Mouse (Mus musculus): ENCODE data around the gene Myom3. TPM values are rescaled to one million over a fixed set of nuclear protein-coding genes. Genes with fewer than 3 reads are reported as not detected.
A peak's percentile ranks its signal among the peaks of the same experiment; 100 is the strongest.

Gene Myom3
- polyA plus RNA-seq, 1 experiment from 2014 or later = 0.25 TPM

- H3K4me2 ChIP-seq (replicated peaks; ENCODE audit: low read depth, low read length) = no peak overlapping the region
- H3K9ac ChIP-seq (ENCODE audit: low read depth, low read length) = no peak overlapping the region
- no peak for DNase-seq (ENCODE audit: low spot score)
- 0 out of 2 replicates have a peak, but pooled peaks cover 2% of the 10 kb centered on the region for H3K4me1 ChIP-seq (replicated peaks; ENCODE audit: control insufficient read depth, insufficient read depth, low read length)
- H3K27ac ChIP-seq (ENCODE audit: low read depth, low read length) = no peak overlapping the region
- no peaks in the 10 kb centered on the region for H3K27me3 ChIP-seq (ENCODE audit: control insufficient read depth, insufficient read depth, low read length)
- no peaks in the 10 kb centered on the region for H3K9me3 ChIP-seq (ENCODE audit: control insufficient read depth, low read length)
- H3K36me3 ChIP-seq (ENCODE audit: control insufficient read depth, insufficient read depth, low read length) = no peaks in the 10 kb centered on the region
- 80% methylated on average over 11 of the region's 11 CpGs for WGBS
- H3K4me3 ChIP-seq (ENCODE audit: low read depth, low read length) = no peak overlapping the region
- no peak for ATAC-seq (ENCODE audit: low FRiP score)
Measured at GRCm38 (mm10) chr4:135832070-135832469, 72.6 kb downstream of the Myom3 start.

DNA sequence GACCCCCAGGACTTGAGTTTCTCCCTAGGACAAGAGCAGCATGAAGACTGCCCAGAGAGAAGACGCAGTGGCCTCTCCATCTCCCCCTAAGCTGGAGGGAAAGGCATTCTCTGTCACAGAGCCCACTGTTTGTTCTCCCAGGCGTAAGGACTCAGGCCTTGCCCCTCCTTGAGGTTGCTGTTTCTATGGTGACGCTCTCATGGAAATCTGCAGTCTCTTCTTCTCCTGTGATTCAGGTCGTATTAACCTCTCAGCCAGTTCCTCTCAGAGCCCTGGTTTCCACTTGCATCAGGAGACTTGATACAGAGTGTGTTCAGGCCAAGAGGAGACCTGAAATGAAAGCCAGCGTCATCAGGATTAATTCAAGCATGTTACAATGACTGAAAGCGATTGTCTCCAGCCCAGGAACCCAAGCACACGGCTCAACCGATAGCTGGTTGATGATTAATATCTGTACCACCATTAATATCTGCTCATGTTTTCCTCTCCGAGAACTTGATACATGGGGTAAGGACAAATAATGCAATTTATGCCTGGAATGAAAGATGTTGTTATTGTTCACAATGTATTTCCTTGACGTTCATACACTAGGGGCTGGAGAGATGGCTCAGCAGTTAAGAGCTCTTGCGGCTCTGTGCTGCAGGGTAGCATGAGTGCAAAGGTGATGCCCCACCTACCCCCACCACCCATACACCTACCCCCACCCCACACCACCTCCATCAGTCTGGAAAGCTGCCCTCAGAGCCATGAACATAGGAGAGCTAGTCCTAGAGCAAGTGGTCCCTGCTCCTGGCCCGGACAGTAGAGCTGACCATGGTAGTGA lies 74.0 kb downstream of the Myom3 start:
- Histone ChIP-seq H3K4me1 (replicated peaks; ENCODE audit: control insufficient read depth, insufficient read depth, low read length) (0 out of 2 replicates have a peak, but pooled peaks cover 2% of the 10 kb centered on the region), H3K36me3 (ENCODE audit: control insufficient read depth, insufficient read depth, low read length) (no peaks in the 10 kb centered on the region), H3K27me3 (ENCODE audit: control insufficient read depth, insufficient read depth, low read length) (no peaks in the 10 kb centered on the region), H3K9me3 (ENCODE audit: control insufficient read depth, low read length) (no peaks in the 10 kb centered on the region), H3K27ac (ENCODE audit: low read depth, low read length) (peak overlapping the region; percentile 24), H3K4me3 (ENCODE audit: low read depth, low read length) (no peak overlapping the region), H3K4me2 (replicated peaks; ENCODE audit: low read depth, low read length) (no peak overlapping the region), H3K9ac (ENCODE audit: low read depth, low read length) (0 out of 2 replicates have a peak overlapping the region, but pooled peaks have one; percentile 19)
- 53% methylated on average over 12 of the region's 12 CpGs for WGBS
- peak; percentile 53 for DNase-seq (ENCODE audit: low spot score)
- no peak for ATAC-seq (ENCODE audit: low FRiP score)

GRCm38 (mm10) chr4:135834124-135834717 lies 74.7 kb downstream of the Myom3 start:
- Histone ChIP-seq H3K4me2 (replicated peaks; ENCODE audit: low read depth, low read length) (no peak overlapping the region), H3K9ac (ENCODE audit: low read depth, low read length) (0 out of 2 replicates have a peak overlapping the region, but pooled peaks have one; percentile 19), H3K4me1 (replicated peaks; ENCODE audit: control insufficient read depth, insufficient read depth, low read length) (no peaks in the 10 kb centered on the region), H3K9me3 (ENCODE audit: control insufficient read depth, low read length) (no peaks in the 10 kb centered on the region), H3K36me3 (ENCODE audit: control insufficient read depth, insufficient read depth, low read length) (no peaks in the 10 kb centered on the region), H3K27me3 (ENCODE audit: control insufficient read depth, insufficient read depth, low read length) (no peaks in the 10 kb centered on the region), H3K4me3 (ENCODE audit: low read depth, low read length) (no peak overlapping the region), H3K27ac (ENCODE audit: low read depth, low read length) (no peak overlapping the region)
- 76% methylated on average over 8 of the region's 8 CpGs for WGBS
- DNase-seq (ENCODE audit: low spot score) (no peak), ATAC-seq (ENCODE audit: low FRiP score) (no peak)

- H3K4me2 ChIP-seq (replicated peaks; ENCODE audit: low read depth, low read length) = no peak overlapping the region
- no peaks in the 10 kb centered on the region for H3K36me3 ChIP-seq (ENCODE audit: control insufficient read depth, insufficient read depth, low read length)
- WGBS = 87% methylated on average over 3 of the region's 3 CpGs
- H3K9ac ChIP-seq (ENCODE audit: low read depth, low read length) = no peak overlapping the region
- H3K9me3 ChIP-seq (ENCODE audit: control insufficient read depth, low read length) = no peaks in the 10 kb centered on the region
- DNase-seq (ENCODE audit: low spot score) = no peak
- no peak overlapping the region for H3K27ac ChIP-seq (ENCODE audit: low read depth, low read length)
- H3K4me3 ChIP-seq (ENCODE audit: low read depth, low read length) = no peak overlapping the region
- no peaks in the 10 kb centered on the region for H3K4me1 ChIP-seq (replicated peaks; ENCODE audit: control insufficient read depth, insufficient read depth, low read length)
- no peak for ATAC-seq (ENCODE audit: low FRiP score)
- no peaks in the 10 kb centered on the region for H3K27me3 ChIP-seq (ENCODE audit: control insufficient read depth, insufficient read depth, low read length)
Measured at GRCm38 (mm10) chr4:135838925-135839292, 79.4 kb downstream of the Myom3 start.

DNA sequence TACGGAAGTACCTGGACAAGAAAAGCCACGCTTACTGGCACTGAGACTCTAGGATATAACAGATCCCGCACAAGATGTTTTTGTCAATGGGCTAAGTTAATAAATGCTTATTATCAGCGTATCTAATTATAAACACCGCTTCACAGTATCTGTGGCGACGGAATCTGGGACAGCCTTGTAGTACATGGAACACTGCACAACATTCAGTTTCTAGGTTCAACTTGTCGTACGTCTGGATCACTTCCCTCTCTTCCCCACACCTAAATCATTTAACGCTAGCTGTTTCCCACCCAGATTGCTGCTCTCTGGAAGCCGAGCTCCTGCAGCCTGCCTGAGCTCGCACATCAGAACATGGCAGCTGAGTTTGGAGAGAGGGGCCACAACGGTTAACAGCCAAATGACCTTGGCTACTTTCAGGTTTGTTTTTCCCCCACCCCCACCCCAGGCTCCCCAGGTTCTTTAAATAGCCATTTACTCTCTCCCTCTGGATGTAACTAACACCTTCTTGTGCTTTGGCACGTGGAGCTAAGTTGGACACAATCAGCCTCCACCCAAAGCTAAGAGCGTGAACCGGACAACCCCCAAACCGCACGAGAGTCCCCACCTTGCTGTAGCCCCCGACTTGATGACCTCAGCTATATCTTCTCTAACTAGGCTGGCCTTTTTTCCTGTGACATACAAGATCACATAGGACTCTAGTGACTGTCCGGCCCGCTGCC lies 79.9 kb downstream of the Myom3 start:
- Histone ChIP-seq H3K4me1 (replicated peaks; ENCODE audit: control insufficient read depth, insufficient read depth, low read length) (no peaks in the 10 kb centered on the region), H3K4me2 (replicated peaks; ENCODE audit: low read depth, low read length) (no peak overlapping the region), H3K27ac (ENCODE audit: low read depth, low read length) (no peak overlapping the region), H3K9ac (ENCODE audit: low read depth, low read length) (no peak overlapping the region), H3K4me3 (ENCODE audit: low read depth, low read length) (no peak overlapping the region), H3K36me3 (ENCODE audit: control insufficient read depth, insufficient read depth, low read length) (no peaks in the 10 kb centered on the region), H3K9me3 (ENCODE audit: control insufficient read depth, low read length) (no peaks in the 10 kb centered on the region), H3K27me3 (ENCODE audit: control insufficient read depth, insufficient read depth, low read length) (no peaks in the 10 kb centered on the region)
- DNase-seq (ENCODE audit: low spot score) (no peak), ATAC-seq (ENCODE audit: low FRiP score) (no peak)
- WGBS = 90% methylated on average over 21 of the region's 21 CpGs

DNA sequence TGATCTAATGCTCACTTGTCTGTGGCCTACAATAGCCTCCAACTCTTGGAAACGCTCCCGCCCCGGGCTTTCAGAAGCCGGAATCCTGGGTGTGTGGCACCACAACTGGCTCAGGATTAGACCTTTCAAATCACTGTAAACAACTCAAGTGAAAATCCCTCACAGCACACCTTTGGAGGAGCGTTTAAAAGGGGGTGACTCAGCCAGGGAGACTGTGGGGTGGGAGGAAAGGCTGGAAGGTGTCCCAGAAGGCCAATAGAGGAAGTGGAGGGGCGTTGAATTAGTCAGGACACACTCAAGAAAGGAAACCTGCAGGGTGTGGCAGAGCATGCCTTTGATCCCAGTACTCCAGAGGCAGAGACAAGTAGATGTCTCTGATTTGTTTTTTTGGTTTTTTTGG lies 84.9 kb downstream of the Myom3 start:
- no peak for ATAC-seq (ENCODE audit: low FRiP score)
- H3K4me1 ChIP-seq (replicated peaks; ENCODE audit: control insufficient read depth, insufficient read depth, low read length) = no peaks in the 10 kb centered on the region
- no peaks in the 10 kb centered on the region for H3K27me3 ChIP-seq (ENCODE audit: control insufficient read depth, insufficient read depth, low read length)
- no peak overlapping the region for H3K9ac ChIP-seq (ENCODE audit: low read depth, low read length)
- 87% methylated on average over 6 of the region's 6 CpGs for WGBS
- H3K9me3 ChIP-seq (ENCODE audit: control insufficient read depth, low read length) = no peaks in the 10 kb centered on the region
- DNase-seq (ENCODE audit: low spot score) = no peak
- H3K4me2 ChIP-seq (replicated peaks; ENCODE audit: low read depth, low read length) = no peak overlapping the region
- H3K27ac ChIP-seq (ENCODE audit: low read depth, low read length) = no peak overlapping the region
- no peak overlapping the region for H3K4me3 ChIP-seq (ENCODE audit: low read depth, low read length)
- no peaks in the 10 kb centered on the region for H3K36me3 ChIP-seq (ENCODE audit: control insufficient read depth, insufficient read depth, low read length)

DNA sequence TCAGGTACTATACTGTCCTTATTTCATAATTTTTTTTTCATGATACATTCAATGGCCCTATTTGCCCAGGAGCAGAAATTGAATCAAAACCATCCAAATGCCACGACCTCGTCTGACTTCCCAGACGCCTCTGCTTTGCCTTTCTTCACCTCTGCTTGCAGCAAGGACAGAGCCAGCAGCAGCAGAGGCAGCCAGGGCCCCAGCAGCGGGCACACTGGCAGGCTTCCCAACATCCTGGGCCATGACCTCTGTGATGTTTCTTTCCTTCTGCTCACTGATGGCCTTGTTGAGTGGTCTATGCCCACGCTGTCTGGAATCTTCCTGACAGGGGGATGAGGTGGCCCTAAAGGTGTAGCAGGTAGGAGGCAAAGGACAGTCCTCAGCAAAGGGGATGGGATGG lies 88.1 kb downstream of the Myom3 start:
- Histone ChIP-seq H3K9me3 (ENCODE audit: control insufficient read depth, low read length) (no peaks in the 10 kb centered on the region), H3K27me3 (ENCODE audit: control insufficient read depth, insufficient read depth, low read length) (no peaks in the 10 kb centered on the region), H3K36me3 (ENCODE audit: control insufficient read depth, insufficient read depth, low read length) (no peaks in the 10 kb centered on the region), H3K4me3 (ENCODE audit: low read depth, low read length) (no peak overlapping the region), H3K4me1 (replicated peaks; ENCODE audit: control insufficient read depth, insufficient read depth, low read length) (no peaks in the 10 kb centered on the region), H3K4me2 (replicated peaks; ENCODE audit: low read depth, low read length) (no peak overlapping the region), H3K9ac (ENCODE audit: low read depth, low read length) (no peak overlapping the region), H3K27ac (ENCODE audit: low read depth, low read length) (no peak overlapping the region)
- DNase-seq (ENCODE audit: low spot score) (no peak), ATAC-seq (ENCODE audit: low FRiP score) (no peak)
- WGBS = 72% methylated on average over 5 of the region's 5 CpGs

- Histone ChIP-seq H3K36me3 (ENCODE audit: control insufficient read depth, insufficient read depth, low read length) (no peaks in the 10 kb centered on the region), H3K9ac (ENCODE audit: low read depth, low read length) (no peak overlapping the region; the same call in 1 of the 2 replicates), H3K4me1 (replicated peaks; ENCODE audit: control insufficient read depth, insufficient read depth, low read length) (no peaks in the 10 kb centered on the region), H3K27me3 (ENCODE audit: control insufficient read depth, insufficient read depth, low read length) (no peaks in the 10 kb centered on the region), H3K4me3 (ENCODE audit: low read depth, low read length) (no peak overlapping the region), H3K4me2 (replicated peaks; ENCODE audit: low read depth, low read length) (no peak overlapping the region), H3K27ac (ENCODE audit: low read depth, low read length) (no peak overlapping the region), H3K9me3 (ENCODE audit: control insufficient read depth, low read length) (no peaks in the 10 kb centered on the region)
- DNase-seq (ENCODE audit: low spot score) = no peak
- no peak for ATAC-seq (ENCODE audit: low FRiP score)
- WGBS = 45% methylated on average over 13 of the region's 13 CpGs
Measured at GRCm38 (mm10) chr4:135850411-135851095, 91.0 kb downstream of the Myom3 start.

Data from hindbrain, embryonic 11.5 days (tissue).